Mouse (Mus musculus) R1 (cell line): Measurements from ENCODE around the gene Bbs10.
A peak's percentile ranks its signal among the peaks of the same experiment; 100 is the strongest.

Experiments
- DNase-seq: peaks from one replicate; pipeline ENCODE4 v3.0.0-alpha.2; 2018; ENCODE audit warnings: low read depth, low spot score

Gene Bbs10

GRCm38 (mm10) chr10:111320579-111320978 is 22.1 kb downstream of the Bbs10 start:
- DNase-seq = no peak

GRCm38 (mm10) chr10:111327957-111328356 is 29.5 kb downstream of the Bbs10 start:
- DNase-seq = no peak

GRCm38 (mm10) chr10:111329326-111329725 is 30.8 kb downstream of the Bbs10 start:
- DNase-seq = no peak

- no peak for DNase-seq
These were observed 36.4 kb downstream of the Bbs10 start for GRCm38 (mm10) chr10:111334902-111335301.

GRCm38 (mm10) chr10:111335517-111336352 is 37.3 kb downstream of the Bbs10 start:
- DNase-seq = peak; percentile 65

GRCm38 (mm10) chr10:111336353-111336713 is 37.9 kb downstream of the Bbs10 start:
- DNase-seq = no peak

- DNase-seq = no peak
These were observed 40.8 kb downstream of the Bbs10 start for GRCm38 (mm10) chr10:111339296-111339695.

GRCm38 (mm10) chr10:111341761-111342160 is 43.3 kb downstream of the Bbs10 start:
- no peak for DNase-seq

GRCm38 (mm10) chr10:111343555-111343954 is 45.1 kb downstream of the Bbs10 start:
- DNase-seq = no peak

- no peak for DNase-seq
These were observed 49.8 kb downstream of the Bbs10 start for GRCm38 (mm10) chr10:111348263-111348662.
